Mouse (Mus musculus): Measurements from ENCODE around the gene Rnf182.
A peak's percentile ranks its signal among the peaks of the same experiment; 100 is the strongest.

The Rnf182 gene

GRCm38 (mm10) chr13:43615577-43616254, at the start of gene Rnf182:
Rnf182 (plus strand) TSS chr13:43615710.
- peak; percentile 19 for DNase-seq (ENCODE audit: low read depth, low spot score)

- DNase-seq (ENCODE audit: low read depth, low spot score): no peak
These were observed 49.3 kb upstream of the Rnf182 start for GRCm38 (mm10) chr13:43566184-43566583.

- DNase-seq (ENCODE audit: low read depth, low spot score): no peak
These were observed 48.2 kb upstream of the Rnf182 start for GRCm38 (mm10) chr13:43567141-43567891.

- DNase-seq (ENCODE audit: low read depth, low spot score): no peak
These were observed 41.5 kb upstream of the Rnf182 start for GRCm38 (mm10) chr13:43573979-43574378.

GRCm38 (mm10) chr13:43575431-43575830, 40.1 kb upstream of the Rnf182 start:
- DNase-seq (ENCODE audit: low read depth, low spot score): no peak

- no peak for DNase-seq (ENCODE audit: low read depth, low spot score)
These were observed 38.3 kb upstream of the Rnf182 start for GRCm38 (mm10) chr13:43577254-43577653.

GRCm38 (mm10) chr13:43577766-43578165, 37.7 kb upstream of the Rnf182 start:
- DNase-seq (ENCODE audit: low read depth, low spot score): no peak

- no peak for DNase-seq (ENCODE audit: low read depth, low spot score)
These were observed 35.8 kb upstream of the Rnf182 start for GRCm38 (mm10) chr13:43579740-43580139.

GRCm38 (mm10) chr13:43580661-43581060, 34.8 kb upstream of the Rnf182 start:
- DNase-seq (ENCODE audit: low read depth, low spot score): no peak

- no peak for DNase-seq (ENCODE audit: low read depth, low spot score)
These were observed 32.5 kb upstream of the Rnf182 start for GRCm38 (mm10) chr13:43582961-43583360.

- no peak for DNase-seq (ENCODE audit: low read depth, low spot score)
These were observed 32.0 kb upstream of the Rnf182 start for GRCm38 (mm10) chr13:43583504-43583903.

- no peak for DNase-seq (ENCODE audit: low read depth, low spot score)
These were observed 30.2 kb upstream of the Rnf182 start for GRCm38 (mm10) chr13:43585335-43585734.

- no peak for DNase-seq (ENCODE audit: low read depth, low spot score)
These were observed 28.5 kb upstream of the Rnf182 start for GRCm38 (mm10) chr13:43586966-43587365.

- peak; percentile 66 for DNase-seq (ENCODE audit: low read depth, low spot score)
These were observed 27.4 kb upstream of the Rnf182 start for GRCm38 (mm10) chr13:43587844-43588840.

- no peak for DNase-seq (ENCODE audit: low read depth, low spot score)
These were observed 23.5 kb upstream of the Rnf182 start for GRCm38 (mm10) chr13:43591828-43592680.

GRCm38 (mm10) chr13:43592681-43593068, 22.8 kb upstream of the Rnf182 start:
- DNase-seq (ENCODE audit: low read depth, low spot score): no peak

- peak; percentile 42 for DNase-seq (ENCODE audit: low read depth, low spot score)
These were observed 19.6 kb upstream of the Rnf182 start for GRCm38 (mm10) chr13:43595896-43596295.

GRCm38 (mm10) chr13:43600967-43601366, 14.5 kb upstream of the Rnf182 start:
- DNase-seq (ENCODE audit: low read depth, low spot score): no peak

GRCm38 (mm10) chr13:43602440-43602839, 13.1 kb upstream of the Rnf182 start:
- DNase-seq (ENCODE audit: low read depth, low spot score): no peak

GRCm38 (mm10) chr13:43603042-43603441, 12.5 kb upstream of the Rnf182 start:
- DNase-seq (ENCODE audit: low read depth, low spot score): peak; percentile 18

GRCm38 (mm10) chr13:43608854-43609253, 6.7 kb upstream of the Rnf182 start:
- no peak for DNase-seq (ENCODE audit: low read depth, low spot score)
